Mouse (Mus musculus) embryonic fibroblast, embryonic 13.5 days (primary cell): ENCODE results near the gene Nsun6.

ENCODE experiments used
- CTCF ChIP-seq: IDR thresholded peaks from 2 replicates; pipeline ENCODE4 v1.5.1; 2011; ENCODE audit warnings: mild to moderate bottlenecking, control low read depth, low read length, moderate library complexity, borderline replicate concordance; ENCODE audit not compliant: insufficient read depth
- POLR2A ChIP-seq: IDR thresholded peaks from 2 replicates; pipeline ENCODE4 v1.6.1; 2011; ENCODE audit warnings: low read depth, mild to moderate bottlenecking, control low read depth, low read length, moderate library complexity

GRCm38 (mm10) chr2:14992531-14992930, 62.3 kb downstream of the Nsun6 start:
- no peak for TF ChIP-seq CTCF
- TF ChIP-seq POLR2A, result no peak
